Mouse (Mus musculus): ENCODE measurements at regions not wholly inside any gene's neighbourhood (a gene's known extent, or its start where the extent isn't known, plus 50 kb on each side); places are given as distances from the start of the nearest gene placed in this dataset.

- Histone ChIP-seq H3K4me2 (no peak overlapping the region), H3K4me1 (peaks cover 7% of the 10 kb centered on the region; the same call in 1 of the 2 replicates), H3K4me3 (replicated peaks) (no peak overlapping the region), H3K36me3 (no peaks in the 10 kb centered on the region), H3K27me3 (no peaks in the 10 kb centered on the region), H3K9me3 (replicated peaks) (no peaks in the 10 kb centered on the region), H3K27ac (peak overlapping the region; percentile 78), H3K9ac (no peak overlapping the region)
- ATAC-seq (replicated peaks; ENCODE audit: low FRiP score) = 0 out of 2 replicates have a peak, but pooled peaks have one; percentile 67
- 31% methylated on average over 13 of the region's 13 CpGs for WGBS
Measured at GRCm38 (mm10) chr13:30484527-30485185, 60.5 kb downstream of the Uqcrfs1 start.

- no peaks in the 10 kb centered on the region for H3K4me1 ChIP-seq
- H3K9me3 ChIP-seq (replicated peaks) = no peaks in the 10 kb centered on the region
- no peak overlapping the region for H3K9ac ChIP-seq
- no peak for ATAC-seq (replicated peaks; ENCODE audit: low FRiP score)
- H3K4me2 ChIP-seq = no peak overlapping the region
- H3K27ac ChIP-seq = no peak overlapping the region
- H3K36me3 ChIP-seq = no peaks in the 10 kb centered on the region
- no peak overlapping the region for H3K4me3 ChIP-seq (replicated peaks)
- no peaks in the 10 kb centered on the region for H3K27me3 ChIP-seq
- 26% methylated on average over 6 of the region's 6 CpGs for WGBS
Measured at GRCm38 (mm10) chr13:30479128-30479666, 66.0 kb downstream of the Uqcrfs1 start.

GRCm38 (mm10) chr13:30478556-30478955 is 66.6 kb downstream of the Uqcrfs1 start:
- Histone ChIP-seq H3K9ac (no peak overlapping the region), H3K4me3 (replicated peaks) (no peak overlapping the region), H3K36me3 (no peaks in the 10 kb centered on the region), H3K4me2 (no peak overlapping the region), H3K27me3 (no peaks in the 10 kb centered on the region), H3K4me1 (no peaks in the 10 kb centered on the region), H3K9me3 (replicated peaks) (no peaks in the 10 kb centered on the region), H3K27ac (no peak overlapping the region)
- 45% methylated on average over 2 of the region's 2 CpGs for WGBS
- ATAC-seq (replicated peaks; ENCODE audit: low FRiP score) = no peak

GRCm38 (mm10) chr13:30471300-30471699 is 73.9 kb downstream of the Uqcrfs1 start:
- no peak overlapping the region for H3K4me3 ChIP-seq (replicated peaks)
- H3K4me2 ChIP-seq = no peak overlapping the region
- H3K27ac ChIP-seq = no peak overlapping the region
- H3K9ac ChIP-seq = no peak overlapping the region
- no peaks in the 10 kb centered on the region for H3K9me3 ChIP-seq (replicated peaks)
- H3K4me1 ChIP-seq = peaks cover 5% of the 10 kb centered on the region; the same call in 1 of the 2 replicates
- WGBS = 61% methylated on average over 5 of the region's 5 CpGs
- H3K36me3 ChIP-seq = no peaks in the 10 kb centered on the region
- no peak for ATAC-seq (replicated peaks; ENCODE audit: low FRiP score)
- H3K27me3 ChIP-seq = no peaks in the 10 kb centered on the region

- H3K4me1 ChIP-seq = peaks cover 5% of the 10 kb centered on the region; the same call in 1 of the 2 replicates
- no peak overlapping the region for H3K27ac ChIP-seq
- H3K27me3 ChIP-seq = no peaks in the 10 kb centered on the region
- no peak overlapping the region for H3K4me2 ChIP-seq
- WGBS = 79% methylated on average over 1 of the region's 1 CpGs
- H3K9ac ChIP-seq = no peak overlapping the region
- no peak for ATAC-seq (replicated peaks; ENCODE audit: low FRiP score)
- H3K4me3 ChIP-seq (replicated peaks) = no peak overlapping the region
- no peaks in the 10 kb centered on the region for H3K9me3 ChIP-seq (replicated peaks)
- no peaks in the 10 kb centered on the region for H3K36me3 ChIP-seq
Measured at GRCm38 (mm10) chr13:30467104-30467503, 78.1 kb downstream of the Uqcrfs1 start.

GRCm38 (mm10) chr13:30465439-30465838 is 79.7 kb downstream of the Uqcrfs1 start:
- no peaks in the 10 kb centered on the region for H3K27me3 ChIP-seq
- no peaks in the 10 kb centered on the region for H3K36me3 ChIP-seq
- H3K9ac ChIP-seq = no peak overlapping the region
- no peak overlapping the region for H3K4me3 ChIP-seq (replicated peaks)
- H3K4me2 ChIP-seq = no peak overlapping the region
- H3K9me3 ChIP-seq (replicated peaks) = no peaks in the 10 kb centered on the region
- no peak overlapping the region for H3K27ac ChIP-seq
- no peaks in the 10 kb centered on the region for H3K4me1 ChIP-seq
- WGBS = 48% methylated on average over 5 of the region's 5 CpGs
- no peak for ATAC-seq (replicated peaks; ENCODE audit: low FRiP score)

- Histone ChIP-seq H3K27me3 (no peaks in the 10 kb centered on the region), H3K9ac (no peak overlapping the region), H3K4me1 (no peaks in the 10 kb centered on the region), H3K27ac (no peak overlapping the region), H3K9me3 (replicated peaks) (no peaks in the 10 kb centered on the region), H3K4me3 (replicated peaks) (no peak overlapping the region), H3K36me3 (no peaks in the 10 kb centered on the region), H3K4me2 (no peak overlapping the region)
- WGBS = 29% methylated on average over 8 of the region's 8 CpGs
- peak; percentile 76; the same call in 1 of the 2 replicates for ATAC-seq (replicated peaks; ENCODE audit: low FRiP score)
Measured at GRCm38 (mm10) chr13:30455278-30455681, 89.9 kb downstream of the Uqcrfs1 start.

- ATAC-seq (replicated peaks; ENCODE audit: low FRiP score) = no peak
- Histone ChIP-seq H3K4me2 (no peak overlapping the region), H3K27me3 (no peaks in the 10 kb centered on the region), H3K27ac (no peak overlapping the region), H3K36me3 (no peaks in the 10 kb centered on the region), H3K9ac (no peak overlapping the region), H3K4me3 (replicated peaks) (no peak overlapping the region), H3K4me1 (peaks cover 3% of the 10 kb centered on the region; the same call in 1 of the 2 replicates), H3K9me3 (replicated peaks) (no peaks in the 10 kb centered on the region)
- 70% methylated on average over 2 of the region's 2 CpGs for WGBS
Measured at GRCm38 (mm10) chr13:30452126-30452525, 93.0 kb downstream of the Uqcrfs1 start.

- Histone ChIP-seq H3K27ac (no peak overlapping the region), H3K4me1 (peaks cover 3% of the 10 kb centered on the region; the same call in 1 of the 2 replicates), H3K9me3 (replicated peaks) (no peaks in the 10 kb centered on the region), H3K9ac (no peak overlapping the region), H3K27me3 (no peaks in the 10 kb centered on the region), H3K36me3 (no peaks in the 10 kb centered on the region), H3K4me2 (no peak overlapping the region), H3K4me3 (replicated peaks) (no peak overlapping the region)
- 0 out of 2 replicates have a peak, but pooled peaks have one; percentile 43 for ATAC-seq (replicated peaks; ENCODE audit: low FRiP score)
- WGBS = 44% methylated on average over 4 of the region's 4 CpGs
Measured at GRCm38 (mm10) chr13:30448895-30449294, 96.3 kb downstream of the Uqcrfs1 start.

Measured in kidney, embryonic 15.5 days (tissue).